Mouse (Mus musculus) thymus, adult 2 months (tissue): Measurements from ENCODE around the gene Eif4e2.

Source experiments
- CTCF ChIP-seq: fragments of 200-500 bp; IDR thresholded peaks from 2 replicates; pipeline ENCODE4 v1.5.1; 2012; ENCODE audit warnings: mild to moderate bottlenecking, control low read depth, low read length, moderate library complexity, borderline replicate concordance; ENCODE audit not compliant: control insufficient read depth, poor library complexity, insufficient read depth; ENCODE audit errors: extremely low read depth
- POLR2A ChIP-seq: fragments of 200-500 bp; IDR thresholded peaks from 2 replicates; pipeline ENCODE4 v1.6.1; 2012; ENCODE audit warnings: mild to moderate bottlenecking, low read length, control low read depth, moderate library complexity; ENCODE audit not compliant: control insufficient read depth, poor library complexity, insufficient read depth; ENCODE audit errors: extremely low read depth

DNA sequence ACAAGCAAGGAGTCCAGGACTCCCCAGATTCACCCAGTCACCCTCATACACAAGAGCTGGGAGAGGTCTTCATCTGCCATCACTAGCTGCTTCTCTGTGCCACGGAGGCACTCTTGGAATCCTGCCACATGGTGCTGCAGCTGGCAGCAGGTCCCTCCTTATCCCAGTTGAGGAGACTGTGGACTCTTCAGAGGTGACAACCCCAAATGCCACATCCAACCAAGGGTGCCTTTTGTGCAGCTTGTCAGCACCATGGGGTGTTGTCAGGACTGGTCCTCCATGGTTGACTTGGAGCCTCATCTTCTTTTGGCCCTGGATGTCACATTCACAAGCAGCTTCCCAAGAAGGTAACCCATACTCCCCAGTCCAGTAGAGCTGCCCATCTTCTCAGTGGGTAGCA is 11.9 kb upstream of the Eif4e2 start:
- no peak for TF ChIP-seq CTCF
- no peak for TF ChIP-seq POLR2A
